Mouse (Mus musculus) liver, embryonic 14 days (tissue): ENCODE data around the gene Ces5a. TPM values are rescaled to one million over a fixed set of nuclear protein-coding genes. Genes with fewer than 3 reads are reported as not detected.

Experiments
- polyA plus RNA-seq: library from polyadenylated mRNA; depleted of rRNA; stranded (reverse); fragments of >200 nt; gene quantifications from 2 replicates; pipeline ENCODE4 v1.2.3, GENCODE M21; 2012; rRNA removed

The Ces5a gene
- not detected in 2 replicates for polyA plus RNA-seq

GRCm38 (mm10) chr8:93535730-93536129 lies at the start of gene Ces5a:
Gene Ces5a, minus strand, starts transcription at chr8:93535830.

Other genes starting within 250 kb of the Ces5a start
- gene Ces1g, start 198.5 kb downstream of the Ces5a start, polyA plus RNA-seq = 1.2 and 1.4 TPM in 2 replicates
- gene Ces1h, start 156.1 kb downstream of the Ces5a start, polyA plus RNA-seq = not detected in 2 replicates